Mouse (Mus musculus): ENCODE data around the gene Cldn7.
"Not testable (repeated sequence)": the region's sequence is repeated elsewhere in the genome, so short reads cannot be mapped to it uniquely, and the experiment has no call there.

DNA sequence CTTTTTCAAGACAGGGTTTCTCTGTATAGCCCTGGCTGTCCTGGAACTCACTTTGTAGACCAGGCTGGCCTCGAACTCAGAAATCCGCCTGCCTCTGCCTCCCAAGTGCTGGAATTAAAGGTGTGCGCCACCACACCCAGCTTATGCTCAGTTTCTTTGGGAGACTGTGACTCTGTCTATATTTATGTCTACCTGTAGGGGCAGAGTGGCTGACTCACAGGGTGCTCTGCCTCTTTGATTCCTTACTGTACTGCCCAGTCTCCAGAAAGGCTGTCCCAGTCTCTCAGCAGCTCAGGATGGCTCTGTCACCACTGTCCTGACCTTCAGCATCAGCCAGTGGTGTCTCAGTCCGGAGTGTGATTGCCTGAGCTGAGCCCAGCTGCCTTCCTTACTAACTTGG, 9.0 kb upstream of the Cldn7 start:
- TF ChIP-seq TAL1, GATA1 (IDR thresholded peaks at IDR 0.05; ENCODE audit: low read length): not testable (repeated sequence)

Data from erythroblast, embryonic 14.5 days (primary cell).